Mouse (Mus musculus) hindlimb bud, embryonic 11.5 days (tissue): ENCODE measurements around the gene Rundc3a.

Source experiments
- DNase-seq: peaks from one replicate; pipeline ENCODE4 v3.0.0-alpha.2; 2012; ENCODE audit warnings: low read depth, low spot score; ENCODE audit errors: extremely low spot score

The Rundc3a gene

GRCm38 (mm10) chr11:102446581-102447461 lies 53.6 kb downstream of the Rundc3a start:
- no peak for DNase-seq

DNA sequence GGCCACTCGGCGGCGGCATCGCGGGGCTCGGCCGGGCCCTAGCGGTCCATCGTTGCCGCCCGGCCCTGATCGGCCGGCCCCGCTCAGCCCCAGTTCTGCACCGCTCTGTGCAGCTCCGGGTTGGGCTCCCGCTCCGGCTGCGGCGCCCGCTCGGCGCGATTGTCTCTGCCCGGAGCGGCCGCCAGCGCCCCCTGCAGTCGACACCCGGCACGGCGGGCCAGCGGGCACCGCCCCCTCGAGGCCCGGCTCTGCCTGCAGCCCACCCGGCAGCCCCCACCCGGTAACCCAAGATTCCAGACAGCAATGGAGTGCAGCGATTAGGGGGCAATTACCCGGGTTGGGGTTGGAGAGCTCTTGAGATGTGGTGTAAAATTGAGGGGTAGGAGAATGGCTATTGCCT lies 54.3 kb downstream of the Rundc3a start, which contains the start of gene Fam171a2:
TSS of gene Fam171a2 (minus strand) at position 186 of the 400 bp plus-strand sequence.
- no peak for DNase-seq

DNA sequence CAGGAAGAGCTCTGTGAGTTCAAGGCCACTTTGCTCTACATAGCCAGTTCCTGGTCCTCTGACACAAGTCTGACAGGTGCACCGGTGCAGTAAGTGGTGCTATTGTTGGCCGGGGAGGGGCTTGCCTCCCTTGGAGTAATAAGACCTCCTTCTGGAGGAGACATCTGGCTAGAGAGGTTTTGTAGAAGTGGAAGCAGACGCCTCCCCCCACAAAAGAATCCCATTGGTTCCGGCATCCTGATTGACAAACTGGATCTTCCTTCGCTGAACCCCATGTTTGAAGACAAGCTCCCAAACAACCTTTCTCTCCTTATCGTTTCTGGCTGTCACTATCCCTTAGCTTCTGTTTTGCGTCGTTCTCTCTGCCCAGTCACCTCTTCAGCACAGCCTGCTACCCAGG lies 55.1 kb downstream of the Rundc3a start:
- DNase-seq = no peak

DNA sequence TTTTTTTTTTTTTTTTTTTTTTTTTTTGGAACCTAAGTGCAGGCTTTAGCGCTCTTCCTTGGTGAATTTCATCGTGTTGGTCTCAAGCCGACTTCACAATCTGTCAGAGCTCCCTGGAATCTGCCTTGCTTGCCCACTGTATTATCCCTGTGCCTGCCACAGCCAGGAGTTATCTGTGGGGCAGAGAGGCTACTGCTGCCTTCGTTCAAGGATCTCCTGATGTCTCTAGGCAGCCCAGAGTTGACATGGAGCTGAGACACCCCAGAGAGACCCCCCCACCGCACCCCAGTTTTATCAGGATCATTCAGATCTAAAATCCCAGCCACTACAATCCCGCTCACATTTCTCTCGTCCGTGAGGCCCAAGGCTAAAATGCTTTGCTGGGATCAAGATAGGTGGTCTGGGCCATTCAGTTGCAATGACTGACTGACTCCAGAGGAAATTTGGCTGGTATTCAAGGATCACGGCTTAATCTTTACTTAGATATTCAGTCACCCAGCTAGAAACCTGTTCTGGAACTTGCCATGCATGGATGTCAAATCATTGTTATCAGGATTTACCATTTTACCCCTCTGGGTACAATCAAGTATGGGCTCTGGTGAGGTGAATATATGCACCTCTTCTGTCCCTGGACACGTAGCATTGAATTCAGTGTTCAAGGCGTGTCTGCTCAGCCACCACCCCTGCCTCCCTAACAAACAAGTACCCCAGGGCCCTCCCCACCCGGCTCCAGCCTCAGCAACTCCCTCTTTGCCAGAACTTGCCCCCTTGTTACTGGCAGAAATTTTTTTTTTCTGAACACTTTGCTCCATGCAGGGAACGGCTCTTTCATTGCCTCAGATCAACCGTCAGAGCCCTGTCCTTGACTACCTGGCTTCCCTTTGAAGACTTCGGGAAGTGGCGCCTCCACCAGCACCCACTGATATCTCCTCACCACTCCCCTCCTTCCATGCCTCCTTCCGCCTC lies 56.1 kb downstream of the Rundc3a start:
- no peak for DNase-seq
